Mouse (Mus musculus): Measurements from ENCODE around the gene Agap1.
A peak's percentile ranks its signal among the peaks of the same experiment; 100 is the strongest.

Gene Agap1

DNA sequence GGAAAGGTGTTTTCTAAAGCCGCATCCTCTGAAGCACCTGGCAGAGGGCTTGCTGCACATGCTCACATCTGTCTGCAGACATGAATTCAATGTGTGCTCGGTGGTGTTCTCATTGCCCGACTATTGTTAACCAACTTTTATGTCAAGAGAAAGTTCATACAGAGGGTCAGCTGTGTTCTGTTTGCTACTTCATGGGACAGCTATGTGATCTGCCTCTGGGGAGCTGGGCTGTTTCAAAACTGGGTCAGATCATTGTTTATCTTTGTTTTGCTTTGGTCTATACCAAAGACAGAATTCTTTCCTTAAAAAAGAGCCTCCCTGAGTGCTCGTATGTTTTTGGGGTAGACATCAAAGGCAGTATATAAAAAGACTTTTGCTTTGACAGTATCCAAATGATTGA is 89.5 kb downstream of the Agap1 start:
- DNase-seq (ENCODE audit: low spot score in 2 of 2), result no peak

DNA sequence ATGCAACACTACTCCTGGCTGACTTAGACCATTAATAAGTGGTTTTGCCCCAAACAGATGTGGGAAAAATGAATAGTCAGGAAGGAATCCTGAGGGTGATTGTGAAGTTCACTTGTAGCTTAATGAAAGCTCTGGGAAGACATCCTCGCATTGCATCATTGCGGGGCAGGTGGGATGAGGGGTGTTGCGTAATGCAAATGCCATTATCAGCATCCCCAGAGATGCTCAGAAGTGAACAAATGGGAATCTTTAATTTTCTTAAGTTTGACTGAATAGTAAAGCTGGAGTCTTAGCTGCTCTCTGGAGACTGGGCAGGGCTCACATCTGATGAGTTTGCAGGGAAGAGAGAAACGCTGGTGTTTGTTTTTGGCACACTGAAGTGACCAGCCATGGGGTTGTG is 90.5 kb downstream of the Agap1 start:
- DNase-seq (ENCODE audit: low spot score in 2 of 2), result peak in 1 of 2 experiments; percentile 34

DNA sequence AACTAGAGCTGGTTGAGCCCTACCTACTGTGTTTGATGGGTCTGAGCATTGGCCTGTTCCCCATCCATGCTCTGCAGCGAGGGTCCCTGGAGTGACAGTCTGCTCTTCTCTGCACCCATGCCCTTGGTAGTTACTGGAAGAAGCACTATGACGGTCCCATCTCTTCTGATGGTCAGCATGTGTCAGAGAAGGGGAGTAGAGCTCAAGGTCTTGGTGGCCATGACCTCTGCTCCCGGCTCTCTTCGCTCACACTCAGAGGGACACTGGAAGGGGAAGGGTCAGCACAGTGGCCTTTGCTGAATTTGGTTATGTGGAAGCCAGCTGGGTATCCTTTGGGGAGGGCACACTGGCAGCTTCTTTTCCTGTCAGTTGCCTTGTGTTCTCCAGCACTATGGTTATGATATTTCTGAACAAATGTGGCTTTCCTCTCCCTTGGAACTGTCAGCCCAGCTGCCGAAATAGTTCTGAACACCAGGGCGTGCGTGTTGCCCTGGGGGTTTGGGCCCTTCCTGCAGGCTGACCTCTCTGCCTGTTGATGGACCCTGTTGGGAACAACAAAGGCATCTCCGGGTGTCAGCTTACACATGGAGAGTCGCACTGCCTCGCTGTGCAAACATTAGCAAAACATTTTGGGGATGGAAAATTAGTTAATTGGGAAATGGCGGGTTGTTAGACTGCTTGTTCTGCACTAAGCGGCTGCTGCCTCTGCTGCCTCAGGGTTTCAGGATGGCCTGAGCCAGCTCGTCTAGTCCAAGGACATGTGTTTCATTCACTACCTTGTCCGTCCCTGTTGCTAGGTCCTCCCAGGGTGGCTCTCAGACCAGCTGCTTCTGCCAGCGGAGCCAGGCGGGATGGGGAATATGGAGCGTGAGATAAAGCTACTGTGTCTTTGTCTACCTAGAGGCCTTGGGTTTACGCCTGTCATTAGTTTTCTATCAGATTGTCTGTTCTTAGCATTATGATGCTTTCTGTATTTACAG is 93.2 kb downstream of the Agap1 start:
- DNase-seq (ENCODE audit: low spot score in 2 of 2), result no peak

DNA sequence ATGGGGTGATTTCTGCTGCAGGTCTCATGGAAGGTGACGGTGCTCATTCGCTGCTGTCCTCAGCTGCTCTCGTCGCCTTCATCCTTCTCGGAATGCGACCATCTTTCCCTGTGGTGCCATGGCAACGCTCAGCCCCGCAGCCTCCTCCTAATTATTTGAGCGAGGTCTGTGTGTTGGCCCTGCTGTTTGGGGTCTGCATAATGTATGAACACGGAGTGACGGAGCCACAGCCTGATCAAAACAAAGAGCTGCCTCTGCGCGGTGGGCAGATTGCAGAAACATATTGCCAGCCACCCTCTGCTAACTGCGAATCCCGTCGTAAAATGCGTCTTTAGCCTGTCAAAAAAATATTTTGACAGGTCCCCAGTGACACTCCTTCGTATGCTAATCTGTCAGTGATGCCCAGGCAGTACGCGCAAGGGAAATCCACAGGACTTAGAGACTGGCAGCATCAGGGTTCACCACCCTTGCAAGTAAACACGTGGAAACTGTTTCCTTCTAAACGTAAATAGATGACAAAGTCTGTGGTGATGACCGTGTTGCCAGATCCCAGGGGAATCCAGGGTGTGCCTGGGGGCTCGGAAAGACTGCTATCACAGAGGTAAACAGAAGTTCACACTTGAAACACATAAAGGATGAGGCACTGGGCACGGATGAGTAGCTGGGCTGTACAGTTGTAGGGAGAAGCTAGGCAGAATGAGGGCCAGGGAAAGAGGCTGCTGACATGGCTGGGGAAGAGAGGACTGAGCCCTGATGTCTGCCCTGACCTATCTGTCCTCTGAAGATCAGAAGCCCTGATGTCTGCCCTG is 95.7 kb downstream of the Agap1 start:
- DNase-seq (ENCODE audit: low spot score in 2 of 2), result no peak

DNA sequence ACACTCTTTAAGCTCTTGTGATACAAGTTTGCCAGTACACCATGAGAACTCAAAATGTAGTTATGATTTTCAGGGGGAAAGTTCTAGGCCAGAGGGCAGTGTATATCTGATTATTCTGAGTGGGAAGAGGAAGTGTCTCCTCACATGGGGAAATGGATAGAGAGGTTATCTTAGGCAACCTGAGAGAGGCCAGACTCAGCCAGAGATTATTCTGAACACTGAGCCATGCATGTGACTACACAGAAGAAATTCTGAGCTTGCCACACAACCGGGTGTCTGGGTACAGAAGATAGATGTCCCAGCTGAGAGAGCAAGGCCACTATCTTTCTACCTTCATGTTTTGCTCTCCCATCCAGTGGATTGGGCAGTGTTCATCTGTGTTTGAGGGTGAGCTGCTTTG is 97.9 kb downstream of the Agap1 start:
- DNase-seq (ENCODE audit: low spot score in 2 of 2), result no peak

DNA sequence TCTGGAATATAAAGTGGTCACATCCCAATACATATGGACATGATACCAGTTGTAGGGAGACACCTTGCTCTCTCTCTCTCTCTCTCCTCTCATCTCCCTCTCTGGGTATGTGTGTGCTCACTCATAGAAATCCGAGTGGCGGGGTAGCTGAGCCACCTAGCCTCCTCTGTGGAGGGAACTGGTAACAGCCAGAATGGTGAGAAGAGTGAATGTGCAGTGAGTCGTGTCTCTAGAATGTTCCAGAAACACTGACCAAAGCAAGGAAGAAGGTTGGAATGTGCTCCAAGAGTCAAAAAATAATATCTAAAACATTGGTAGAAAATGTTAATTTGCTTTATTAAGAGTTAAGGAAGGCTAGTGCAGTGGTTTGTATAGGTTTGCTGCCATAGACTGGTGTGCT is 99.2 kb downstream of the Agap1 start:
- no peak for DNase-seq (ENCODE audit: low spot score in 2 of 2)

DNA sequence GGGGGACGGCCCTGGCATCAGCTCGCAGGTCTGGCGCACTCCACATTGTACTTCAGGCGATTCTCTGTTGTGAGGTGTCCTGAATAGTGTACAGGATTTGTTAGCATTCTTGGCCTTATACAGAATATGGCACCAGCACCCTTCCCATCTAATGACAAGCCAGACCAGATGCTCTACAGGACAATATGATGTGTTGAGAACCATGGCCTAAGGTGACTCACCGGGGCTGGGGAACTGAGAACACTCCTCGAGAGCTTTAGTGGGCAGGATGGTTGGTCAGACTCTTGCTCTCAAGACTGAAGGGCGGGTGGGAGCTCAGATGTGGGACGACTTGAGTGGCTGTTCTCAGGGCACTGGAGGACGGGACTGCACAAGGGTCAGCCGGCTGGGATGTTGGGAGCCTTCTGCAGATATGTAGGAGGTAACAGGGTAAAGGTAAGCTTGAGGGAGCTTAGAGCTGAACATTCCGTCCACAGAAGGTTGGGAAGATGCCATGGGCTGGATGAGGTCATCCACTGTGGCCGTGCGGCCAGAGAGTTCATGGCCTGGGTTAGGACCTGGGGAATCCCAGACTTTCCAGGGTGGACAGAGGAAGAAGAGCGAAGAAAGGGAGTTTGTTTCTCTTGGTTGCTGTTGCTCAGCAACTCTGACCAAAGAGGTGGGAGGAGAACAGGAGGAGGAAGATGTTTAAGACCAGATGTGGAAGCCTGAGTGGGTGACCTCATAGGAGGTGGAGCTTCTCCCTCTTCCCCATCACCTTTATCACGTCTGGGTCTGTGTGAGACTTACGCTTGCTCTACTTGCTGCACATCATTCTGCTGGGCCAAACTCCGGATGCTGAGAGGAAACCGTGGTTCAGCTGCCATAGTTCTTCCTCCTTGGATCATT is 100.6 kb downstream of the Agap1 start:
- DNase-seq (ENCODE audit: low spot score in 2 of 2), result peak; percentile 26 to 60

DNA sequence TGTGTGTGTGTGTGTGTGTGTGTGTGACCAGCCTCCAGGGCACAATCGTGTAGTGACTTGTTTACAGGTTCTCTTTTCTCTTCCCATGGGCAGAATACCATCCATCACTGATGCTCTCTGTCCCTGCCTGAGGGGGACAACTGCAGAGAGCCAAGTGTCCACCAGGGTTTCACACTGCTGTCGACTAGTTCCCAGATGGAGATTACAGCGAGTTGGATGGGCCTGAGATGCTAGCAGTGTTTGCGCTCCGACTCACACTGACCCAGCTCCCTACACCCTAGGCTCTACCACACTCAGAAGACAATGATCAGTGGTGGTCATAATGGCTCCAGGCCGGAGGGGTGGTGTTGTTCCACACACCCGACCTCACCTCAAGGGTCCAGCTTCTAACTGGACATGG is 101.4 kb downstream of the Agap1 start:
- DNase-seq (ENCODE audit: low spot score in 2 of 2), result no peak

DNA sequence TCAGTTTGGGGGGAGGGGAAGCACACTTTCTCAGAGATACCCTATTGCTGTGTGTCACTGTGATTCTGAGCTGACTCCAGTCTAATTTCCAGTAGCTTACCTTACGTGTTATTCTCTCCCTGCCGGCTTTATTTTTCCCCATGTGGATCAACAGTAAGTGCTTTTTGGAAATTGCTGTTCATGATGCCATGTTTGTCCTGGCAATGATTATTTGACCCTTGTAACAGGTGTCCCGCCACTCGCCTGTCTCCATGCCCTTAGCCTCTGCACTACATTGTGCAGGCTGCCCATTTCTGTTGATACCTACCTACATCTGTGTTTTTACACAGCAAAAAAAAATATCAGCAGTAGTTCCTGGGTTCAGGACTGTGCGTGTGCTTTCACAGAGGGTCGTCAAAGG is 102.8 kb downstream of the Agap1 start:
- DNase-seq (ENCODE audit: low spot score in 2 of 2), result no peak

DNA sequence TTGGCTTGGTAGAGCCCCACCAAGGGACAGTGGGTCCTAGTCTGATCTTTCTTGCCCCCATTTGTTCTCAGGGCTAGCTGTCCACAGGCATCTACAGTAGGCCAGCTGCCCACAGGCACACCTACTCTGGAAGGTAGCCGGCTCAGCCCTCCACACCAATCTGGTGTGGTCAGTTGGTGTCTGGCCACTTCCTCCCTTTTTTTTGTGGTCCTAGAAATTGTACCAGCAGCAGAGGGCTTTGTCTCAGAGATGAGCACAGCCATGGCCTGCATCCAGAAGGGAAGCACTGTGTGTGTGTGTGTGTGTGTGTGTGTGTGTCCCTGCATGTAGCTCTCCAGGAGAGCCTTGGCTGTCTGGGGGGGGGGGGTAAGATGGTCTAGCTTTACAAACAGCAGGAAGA is 103.5 kb downstream of the Agap1 start:
- no peak for DNase-seq (ENCODE audit: low spot score in 2 of 2)

DNA sequence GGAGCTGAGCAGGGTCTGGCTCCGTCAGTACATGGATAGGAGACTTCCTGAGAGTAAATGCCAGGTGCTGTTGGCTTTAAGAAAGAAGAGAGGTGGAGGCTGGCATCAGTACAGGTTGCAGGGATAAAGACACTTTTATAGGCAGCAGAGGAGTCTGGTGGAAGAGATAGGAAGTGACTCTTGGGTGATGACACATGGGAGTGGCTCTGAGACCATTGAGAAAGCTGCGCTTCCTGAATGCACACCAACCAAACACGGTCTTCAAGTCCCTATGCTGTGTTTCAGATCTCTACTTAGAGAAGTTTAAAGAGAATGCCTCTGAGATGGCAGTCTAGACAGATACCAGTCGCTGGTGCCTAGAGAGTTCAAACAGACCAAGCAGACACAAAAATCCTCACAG is 108.8 kb downstream of the Agap1 start:
- DNase-seq (ENCODE audit: low spot score in 2 of 2), result no peak

DNA sequence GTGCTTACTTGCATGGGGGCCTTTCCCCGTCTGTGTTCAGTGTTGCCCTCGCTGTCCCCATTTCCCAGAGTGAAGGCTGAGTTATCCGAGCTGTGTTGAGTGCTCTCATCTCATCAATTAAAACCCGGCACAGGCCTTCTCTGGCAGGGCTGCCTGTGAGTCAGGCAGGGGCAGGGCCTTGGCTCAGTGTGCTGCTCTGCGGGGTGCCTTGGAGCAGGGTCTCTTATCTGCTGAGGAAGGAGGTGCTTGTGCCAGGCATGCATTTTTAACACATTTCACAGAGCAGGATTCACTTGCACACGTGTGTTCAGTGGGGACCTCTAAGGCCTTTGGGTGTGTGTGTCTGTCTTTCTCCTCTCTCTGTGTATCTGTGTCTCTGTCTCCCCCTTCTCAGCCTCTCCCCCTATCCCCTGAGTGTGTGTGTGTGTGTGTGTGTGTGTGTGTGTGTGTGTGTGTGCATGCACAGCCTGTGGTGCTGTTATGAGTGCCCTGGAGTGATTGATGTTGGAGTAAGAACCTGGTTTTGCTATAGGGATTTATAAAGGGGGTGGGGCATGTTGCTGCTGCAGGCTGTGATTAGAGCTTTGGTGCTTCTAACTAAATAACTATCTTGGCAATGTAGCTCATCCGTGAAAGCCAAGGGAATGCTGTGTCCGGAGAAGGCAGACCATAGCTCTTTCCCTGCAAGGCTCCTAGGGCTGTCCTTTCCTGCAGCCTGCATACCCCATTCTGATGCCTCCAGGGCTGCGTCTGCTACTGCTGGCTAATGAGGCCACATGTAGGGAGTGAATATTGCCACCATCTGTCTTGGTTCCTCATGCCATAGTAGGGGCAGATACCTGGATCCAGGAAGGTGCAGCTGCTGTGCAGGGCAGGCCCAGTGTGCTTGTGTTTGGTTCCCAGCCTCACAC is 112.2 kb downstream of the Agap1 start:
- DNase-seq (ENCODE audit: low spot score in 2 of 2), result peak in 1 of 2 experiments; percentile 43

DNA sequence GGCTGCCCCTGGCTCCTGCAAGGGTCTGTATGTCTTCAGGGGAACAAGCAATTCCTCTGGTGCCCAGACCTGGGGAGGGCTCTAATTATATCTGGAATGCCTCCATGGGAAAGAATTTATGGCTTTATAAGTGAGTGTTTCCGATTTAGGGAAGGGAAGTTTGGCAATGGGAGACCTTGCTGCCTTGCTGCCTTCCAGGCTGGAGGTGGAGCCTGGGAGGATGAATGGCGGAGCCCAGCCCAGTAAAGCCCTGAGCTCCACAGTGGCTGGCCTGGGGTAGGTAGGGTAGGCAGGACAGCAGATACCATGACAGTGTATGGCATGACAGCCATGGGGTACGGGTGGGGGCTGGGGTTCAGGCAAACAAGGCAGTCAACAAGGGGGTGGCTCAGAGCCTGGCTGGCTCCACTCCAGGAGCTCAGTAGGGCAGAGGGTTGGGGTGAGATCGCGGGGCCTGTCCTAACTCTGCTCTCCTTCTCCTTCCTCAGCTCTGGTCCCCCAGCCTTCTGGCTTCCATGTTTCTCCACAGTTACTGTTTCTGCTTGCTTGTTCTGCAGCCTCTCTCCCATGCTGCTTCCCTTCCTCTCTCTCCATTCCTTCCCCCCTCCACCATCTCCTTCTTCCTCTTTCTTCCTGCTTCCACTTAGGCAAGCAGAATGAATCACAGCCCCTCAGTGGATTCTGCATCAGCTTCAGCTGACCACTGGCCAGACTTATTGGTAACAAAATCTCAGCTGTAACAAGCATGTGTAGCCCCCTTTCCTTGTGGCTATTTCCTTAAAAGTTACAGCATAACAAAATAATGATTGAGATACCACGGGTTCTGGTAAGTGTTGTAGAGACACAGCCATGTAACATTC is 114.2 kb downstream of the Agap1 start:
- DNase-seq (ENCODE audit: low spot score in 2 of 2), result no peak

DNA sequence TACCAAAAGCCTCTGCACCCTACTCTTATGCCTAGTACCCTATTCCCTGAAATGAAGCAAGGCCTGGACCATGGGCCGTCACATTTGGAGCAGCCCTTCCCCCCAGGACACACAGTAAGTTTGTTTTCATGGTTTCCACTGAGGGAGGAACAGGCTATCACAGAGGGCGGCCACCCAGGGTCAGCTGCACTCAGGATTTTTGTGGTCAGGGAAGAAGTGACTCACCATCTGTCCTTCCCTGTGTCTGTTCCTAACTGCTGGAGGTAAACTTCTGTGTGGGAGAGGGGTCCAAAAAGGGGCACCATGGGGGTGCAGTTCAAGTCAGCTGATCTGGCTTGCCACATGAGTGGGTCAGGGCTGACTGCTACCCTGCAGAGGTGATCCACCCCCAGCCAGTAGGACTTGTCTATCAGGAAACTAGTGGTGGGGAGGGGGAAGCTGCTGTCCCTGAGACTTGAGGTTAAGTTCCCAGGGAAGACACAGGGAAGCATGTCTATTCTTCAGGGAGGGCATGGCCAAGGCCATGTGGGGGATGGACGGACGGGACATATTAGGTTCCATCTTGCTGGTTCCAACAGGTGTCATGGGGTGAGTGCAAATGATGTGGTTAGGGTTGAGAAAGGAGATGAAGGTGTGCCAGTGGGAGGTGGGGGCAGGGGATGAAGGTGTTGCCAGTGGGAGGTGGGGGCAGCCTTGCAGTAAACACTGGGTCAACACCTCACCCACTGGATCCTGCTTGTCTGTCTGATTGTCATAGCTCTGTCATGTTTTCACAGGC is 116.1 kb downstream of the Agap1 start:
- no peak for DNase-seq (ENCODE audit: low spot score in 2 of 2)

DNA sequence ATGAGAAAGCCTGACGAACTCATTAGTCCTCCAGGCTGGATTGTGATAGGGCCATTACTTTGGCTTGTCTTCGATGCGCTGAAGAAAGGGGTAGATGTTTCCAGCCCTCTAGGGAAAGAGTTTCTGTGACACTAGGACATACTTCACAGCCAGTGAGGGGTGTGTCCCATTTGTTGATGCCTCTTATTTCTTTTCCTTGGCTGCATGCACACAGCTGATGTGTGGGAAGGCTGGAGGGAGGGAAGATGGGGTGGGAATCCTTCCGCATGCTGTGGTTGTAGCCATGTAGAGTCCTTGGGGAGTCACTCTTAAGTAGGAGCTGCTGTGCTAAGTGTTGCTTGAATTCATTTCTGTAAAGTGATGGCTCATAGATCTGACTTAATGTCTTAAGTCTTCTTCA is 118.9 kb downstream of the Agap1 start:
- no peak for DNase-seq (ENCODE audit: low spot score in 2 of 2)

DNA sequence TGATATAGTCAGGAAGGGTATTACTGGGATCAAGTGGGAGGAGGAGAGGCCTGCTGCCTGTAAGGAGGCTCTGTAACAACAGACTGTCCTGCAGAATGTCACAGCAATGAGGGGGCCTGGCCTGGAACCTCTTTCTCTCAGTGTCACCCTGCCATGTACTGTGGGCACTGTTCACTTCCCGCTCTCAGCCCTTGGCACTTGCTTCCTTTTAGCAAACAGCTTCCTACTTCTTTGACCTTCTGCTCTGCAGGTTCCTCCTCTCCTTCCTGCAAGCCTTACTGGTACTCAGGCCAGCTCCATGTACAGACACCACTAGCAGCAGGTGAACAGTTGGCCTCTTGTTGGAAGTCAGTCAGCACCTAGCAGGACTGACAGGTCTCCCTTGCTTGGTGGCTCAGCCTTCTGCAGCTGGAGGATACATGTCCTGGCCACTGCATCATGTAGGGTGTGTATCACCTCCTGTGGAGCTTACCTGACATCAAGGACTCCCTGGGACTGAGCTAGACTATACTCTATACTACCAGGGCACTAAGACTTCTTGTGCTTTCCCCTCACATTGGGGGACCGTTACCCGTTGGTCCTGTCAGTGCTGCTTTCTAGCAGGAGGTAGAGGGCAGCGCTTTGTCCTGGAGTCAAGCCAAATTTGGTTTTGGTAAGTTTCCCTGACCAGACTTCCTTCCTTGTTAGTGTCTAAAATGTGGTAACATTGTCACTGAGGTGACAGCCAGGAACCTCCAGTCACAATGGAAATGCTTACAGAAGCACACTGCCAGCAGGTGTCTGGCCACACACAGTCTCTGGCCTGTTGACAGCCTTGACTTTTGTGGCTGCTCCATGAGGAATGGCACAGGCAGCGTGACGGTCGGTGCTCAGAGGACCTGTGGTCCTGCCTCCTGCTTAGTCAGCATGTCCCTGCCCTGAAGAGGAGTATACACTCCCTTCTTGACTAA is 120.6 kb downstream of the Agap1 start:
- no peak for DNase-seq (ENCODE audit: low spot score in 2 of 2)

DNA sequence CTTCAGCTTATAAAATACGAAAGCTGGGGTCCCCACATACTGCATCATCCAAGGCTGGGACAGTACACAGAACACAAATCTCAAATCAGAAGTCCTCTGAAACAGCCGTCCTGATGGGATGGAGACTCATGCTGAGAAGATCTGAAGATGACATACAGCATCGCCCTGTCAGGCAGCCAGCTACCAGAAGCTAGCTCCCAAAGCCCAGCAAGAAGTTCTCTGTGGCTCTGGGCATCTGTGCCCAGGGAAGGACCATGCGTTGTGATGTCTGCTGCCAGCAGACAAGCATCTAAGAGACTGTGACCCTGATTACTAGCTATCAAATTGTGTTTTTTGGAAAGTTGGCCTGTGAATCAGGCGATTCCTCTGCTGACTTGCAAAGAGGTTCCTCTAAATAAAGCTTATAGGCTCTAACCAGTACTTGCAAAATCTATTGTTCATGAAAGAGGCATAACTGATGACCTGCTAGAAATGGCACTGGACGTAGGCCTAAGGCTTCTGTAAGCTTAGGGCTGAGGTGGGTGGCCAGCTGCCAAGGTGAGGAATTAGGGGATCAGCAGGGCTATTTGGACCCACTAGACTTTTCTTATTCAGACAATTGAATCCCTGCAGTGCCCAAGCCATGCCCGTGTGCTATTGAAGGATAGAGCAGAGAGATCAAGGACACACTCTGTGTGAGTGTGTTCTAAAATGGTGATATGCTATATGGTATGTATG is 121.7 kb downstream of the Agap1 start:
- DNase-seq (ENCODE audit: low spot score in 2 of 2), result no peak
